Mouse (Mus musculus): ENCODE data around the gene Glis3. TPM values are rescaled to one million over a fixed set of nuclear protein-coding genes. Genes with fewer than 3 reads are reported as not detected.
A peak's percentile ranks its signal among the peaks of the same experiment; 100 is the strongest.

The Glis3 gene
- total RNA-seq, 2 experiments from 2014 or later, result 2.1 to 2.3 TPM

DNA sequence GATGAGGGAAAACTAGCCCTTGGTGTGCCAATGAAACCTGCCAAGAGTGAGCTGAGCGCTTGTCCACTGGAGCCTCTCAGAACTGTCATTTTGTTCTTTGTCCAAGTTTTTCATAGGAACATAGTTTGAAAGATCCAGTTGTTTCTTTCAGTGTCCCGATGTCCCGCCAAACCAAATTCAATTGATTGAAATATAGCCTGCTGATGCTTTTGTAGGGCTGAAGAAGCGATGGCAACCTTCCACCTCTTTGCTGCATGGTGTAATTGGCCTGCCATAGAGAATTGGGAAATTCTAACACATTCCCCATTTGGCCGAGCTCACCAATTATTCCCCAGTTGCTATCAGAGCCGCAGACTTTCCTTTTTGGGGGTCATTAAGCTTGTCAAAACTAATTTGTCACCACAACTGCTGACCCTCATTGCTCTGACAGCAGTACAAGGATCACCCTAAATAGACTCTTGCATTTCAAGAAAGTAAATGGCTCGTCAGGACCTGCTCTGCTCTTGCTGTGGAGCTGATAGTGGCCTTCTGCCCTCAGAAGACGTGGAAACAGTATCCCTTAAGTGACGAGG, 299.1 kb downstream of the Glis3 start:
- no peak for DNase-seq

- DNase-seq, result no peak
Measured at GRCm38 (mm10) chr19:28377788-28378295, 302.0 kb downstream of the Glis3 start.

DNA sequence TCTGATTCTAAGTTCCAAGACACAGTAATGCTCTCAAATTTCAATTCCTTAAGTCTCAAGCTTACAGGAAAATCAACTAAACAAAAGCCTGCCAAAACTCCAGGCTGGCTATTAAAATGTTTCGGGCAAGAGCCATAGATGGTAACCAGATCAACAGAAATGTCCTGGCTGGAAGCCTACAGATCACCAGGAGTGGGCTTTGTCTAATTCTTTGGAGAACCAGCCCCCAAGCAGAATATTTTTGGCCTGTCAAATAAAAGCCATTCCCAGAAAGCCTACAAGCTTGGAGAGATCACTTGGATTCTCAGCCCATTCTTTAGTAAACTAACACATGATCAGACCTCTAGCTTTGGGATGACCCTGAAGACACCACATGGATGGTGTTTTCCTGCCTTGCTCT, 303.5 kb downstream of the Glis3 start:
- DNase-seq, result no peak

DNA sequence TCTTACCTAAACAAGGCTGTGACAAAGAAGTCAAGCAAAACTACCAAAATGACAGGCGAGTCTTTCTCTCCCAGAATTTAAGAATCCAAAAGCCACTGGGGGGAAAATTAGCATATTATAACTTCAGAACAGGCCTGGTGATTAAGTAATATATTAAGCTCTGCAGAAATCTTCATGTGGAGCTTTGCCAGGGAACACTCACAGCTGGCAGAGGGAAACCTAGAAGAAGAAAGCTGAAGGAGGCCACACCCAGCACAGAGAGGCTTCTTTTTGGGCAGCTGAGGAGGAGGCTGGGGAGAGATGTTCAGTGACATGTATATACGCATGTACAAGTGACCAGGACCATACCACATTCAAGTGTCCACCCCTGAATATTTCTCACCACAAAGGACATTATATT, 304.1 kb downstream of the Glis3 start:
- DNase-seq, result no peak

GRCm38 (mm10) chr19:28374524-28374923, 305.4 kb downstream of the Glis3 start:
- no peak for DNase-seq

- no peak for DNase-seq
Measured at GRCm38 (mm10) chr19:28368215-28368614, 311.7 kb downstream of the Glis3 start.

DNA sequence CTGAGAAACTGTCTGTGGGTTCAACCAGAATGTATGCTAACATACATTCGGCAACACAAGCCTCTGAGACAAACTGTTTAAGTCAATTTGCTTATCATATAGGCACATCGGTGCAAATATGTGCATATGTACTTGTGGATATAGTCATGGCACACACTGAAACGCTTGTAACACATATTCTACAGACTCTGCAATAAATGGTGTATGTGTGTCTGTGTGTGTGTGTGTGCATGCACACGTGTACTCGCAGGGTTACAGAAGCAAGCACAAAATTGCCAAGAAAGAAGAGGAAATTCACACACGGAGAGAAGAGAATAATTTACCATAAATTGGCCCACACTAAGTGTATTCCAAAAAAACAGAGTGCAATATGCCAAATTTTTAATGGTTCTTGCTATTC, 312.6 kb downstream of the Glis3 start:
- no peak for DNase-seq

DNA sequence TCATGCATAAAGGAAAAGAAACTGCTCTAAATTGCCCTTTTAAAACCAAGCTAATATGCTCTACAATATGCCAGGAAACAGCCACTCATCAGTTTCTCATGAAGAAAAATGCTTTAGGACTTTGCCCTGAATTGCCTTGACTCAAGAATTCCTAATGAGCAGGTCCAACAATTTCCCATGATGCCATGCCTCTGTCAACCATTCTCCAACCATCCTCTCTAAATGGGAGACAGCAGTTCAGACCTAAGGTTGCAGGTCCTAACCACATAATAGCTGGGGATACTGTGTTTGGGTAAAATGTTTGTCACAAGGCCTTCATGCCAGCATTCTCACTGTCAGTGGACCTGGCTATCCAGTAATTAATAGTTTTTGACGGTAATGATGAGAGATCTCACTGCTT, 313.1 kb downstream of the Glis3 start:
- no peak for DNase-seq

DNA sequence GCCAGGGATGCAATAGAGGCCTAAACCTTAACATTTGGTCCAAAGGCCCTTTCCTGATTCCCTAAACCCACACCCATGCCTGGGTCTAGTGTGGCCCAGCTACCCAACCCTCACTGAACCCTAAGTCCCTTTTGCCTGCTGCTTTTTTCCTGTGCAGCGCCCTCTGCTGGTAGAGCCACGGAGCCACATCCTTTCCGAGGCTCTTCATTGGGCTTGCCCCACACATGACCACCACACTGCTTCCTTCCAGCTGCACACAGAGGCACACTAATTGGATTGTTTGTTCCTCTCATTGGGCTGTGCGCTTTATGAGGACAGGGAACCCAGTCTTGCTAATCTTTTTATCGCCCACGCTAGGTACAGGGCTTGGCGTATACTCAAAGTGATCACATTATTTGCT, 314.0 kb downstream of the Glis3 start:
- peak; percentile 46 for DNase-seq

DNA sequence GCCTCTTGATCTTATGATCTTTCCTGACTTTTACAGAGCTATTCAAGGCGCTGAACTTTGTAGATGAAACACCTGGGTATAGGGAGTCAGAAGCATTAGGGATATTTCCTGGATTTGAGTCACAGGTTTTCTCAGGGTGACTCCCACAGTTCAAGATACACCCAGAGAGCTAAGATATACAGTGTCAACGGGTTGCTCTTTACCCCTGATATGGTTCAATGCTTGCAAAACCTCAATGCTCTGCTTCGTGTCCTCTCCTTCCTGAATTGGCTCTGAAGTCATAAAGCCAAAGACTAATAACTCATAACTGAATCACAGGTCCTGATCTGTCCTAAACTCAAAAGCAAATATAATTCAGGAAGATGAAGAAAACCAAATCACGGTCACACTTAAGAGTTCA, 319.0 kb downstream of the Glis3 start:
- no peak for DNase-seq

DNA sequence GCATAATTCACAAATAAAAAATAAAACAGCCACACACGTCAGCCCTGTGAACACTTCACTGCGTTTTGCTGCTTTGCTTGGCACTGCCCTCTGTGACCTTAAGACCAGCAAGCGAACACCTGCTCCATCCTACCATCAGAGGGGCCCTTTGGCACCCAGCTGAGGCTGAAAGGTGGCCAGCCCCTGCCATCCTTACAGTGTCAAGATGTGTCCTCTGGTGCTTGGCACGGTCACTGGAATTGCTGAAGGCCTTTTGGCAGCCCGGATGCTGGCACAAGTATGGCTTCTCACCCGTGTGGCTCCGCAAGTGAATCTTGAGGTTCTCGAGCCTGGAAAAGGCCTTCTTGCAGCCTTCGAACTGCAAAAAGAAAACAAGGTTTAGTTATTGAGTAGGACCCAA, 322.3 kb downstream of the Glis3 start:
- no peak for DNase-seq

DNA sequence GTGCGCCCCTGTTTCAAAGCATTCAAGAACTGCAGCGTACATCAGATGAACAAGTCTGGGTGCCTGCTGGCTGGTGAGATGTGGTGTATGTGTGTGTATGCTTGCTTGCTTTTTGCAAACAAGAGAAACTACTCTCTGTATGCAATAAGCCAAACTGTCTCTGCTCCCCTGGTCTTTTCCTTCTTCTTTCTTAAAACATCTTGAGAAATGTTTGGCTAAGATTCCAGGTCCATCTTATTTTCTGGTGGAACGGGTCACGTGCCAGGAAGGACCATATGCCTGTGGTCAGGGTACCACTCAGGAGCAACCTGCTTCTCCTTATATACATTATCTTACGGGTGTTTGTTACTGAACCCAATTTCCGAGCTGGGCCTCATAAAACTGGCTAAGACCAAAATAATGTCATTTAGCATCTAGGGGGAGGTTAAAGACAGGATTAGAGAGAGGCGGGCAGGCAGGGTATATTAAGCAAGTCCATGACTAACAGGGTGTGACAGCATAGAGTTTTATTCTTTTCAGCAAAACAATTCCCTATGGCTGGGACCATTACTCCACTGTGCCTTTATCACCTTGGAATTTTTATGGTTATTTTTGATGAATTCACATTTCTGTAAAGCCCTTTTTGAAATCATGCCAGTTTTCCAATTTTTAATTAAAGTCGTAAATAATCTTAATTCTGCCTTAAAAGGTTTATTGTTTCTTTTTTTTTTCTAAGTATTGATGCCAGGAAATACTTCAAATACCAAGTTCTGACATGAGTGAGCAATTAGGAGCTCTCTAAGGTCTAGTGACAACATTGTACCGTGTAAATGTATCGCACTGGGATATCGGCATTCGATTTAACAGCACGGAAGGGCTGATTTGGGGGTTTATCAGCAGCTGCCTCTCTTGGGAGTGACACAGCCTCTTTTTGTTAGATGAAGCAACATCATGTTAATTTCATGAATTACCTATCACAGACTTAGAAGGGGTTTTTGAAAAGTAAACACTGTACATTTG, 328.5 kb downstream of the Glis3 start:
- DNase-seq, result no peak

DNA sequence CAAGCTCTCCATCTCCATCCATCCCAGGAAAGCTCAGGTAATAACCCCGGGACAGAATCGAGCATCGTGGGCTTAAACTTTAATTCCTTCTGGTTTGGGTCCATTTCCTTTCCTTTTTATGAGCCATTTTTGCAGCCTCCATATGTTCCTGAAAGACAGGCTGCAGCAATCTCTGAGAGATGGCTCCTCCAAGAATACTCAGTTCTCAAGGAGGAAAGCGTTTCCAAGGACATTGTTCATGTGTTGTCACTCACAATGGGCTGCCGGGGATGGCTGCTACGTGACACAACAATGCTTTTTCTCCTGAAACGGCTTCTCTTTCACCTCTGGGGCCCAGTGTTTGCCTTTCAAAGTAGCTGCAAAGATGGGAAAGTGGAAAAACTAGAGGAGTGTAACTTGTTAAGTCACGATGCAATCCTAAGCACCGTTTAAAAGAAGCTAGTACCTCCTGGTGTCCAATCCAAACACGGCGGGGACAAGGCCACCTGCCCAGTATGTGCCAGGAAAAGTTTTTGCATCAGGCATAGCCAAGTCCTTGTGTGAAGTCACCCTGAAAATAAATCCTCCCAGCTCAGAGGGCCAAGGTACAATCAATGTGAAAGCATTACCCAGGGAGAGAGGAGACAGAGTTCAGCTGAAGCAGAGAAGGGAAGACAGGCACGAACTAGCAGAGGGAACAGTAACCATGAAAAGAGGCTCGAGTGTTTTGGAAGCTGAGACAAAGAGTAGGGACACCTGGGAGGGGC, 332.6 kb downstream of the Glis3 start:
- DNase-seq, result no peak

DNA sequence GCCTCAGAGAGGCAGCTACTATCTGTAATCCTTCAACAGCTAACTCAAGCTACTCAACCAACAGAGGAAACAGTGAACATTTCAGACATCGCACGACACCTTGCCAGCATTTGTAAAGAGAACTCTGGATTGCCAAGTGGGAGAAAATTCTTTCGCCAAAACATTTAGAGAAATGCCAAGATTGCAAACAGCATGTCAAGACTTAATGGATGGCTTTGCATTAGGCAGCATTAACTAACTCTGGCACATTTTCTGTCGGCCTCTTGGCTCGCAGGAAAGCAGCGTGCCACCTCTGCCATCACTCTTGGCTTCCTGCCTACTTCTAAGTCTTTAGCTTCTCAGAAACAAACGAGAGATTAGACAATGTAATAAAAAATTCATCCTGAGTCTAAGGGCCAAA, 336.2 kb downstream of the Glis3 start:
- DNase-seq, result no peak

GRCm38 (mm10) chr19:28337574-28337973, 342.3 kb downstream of the Glis3 start:
- DNase-seq, result no peak

DNA sequence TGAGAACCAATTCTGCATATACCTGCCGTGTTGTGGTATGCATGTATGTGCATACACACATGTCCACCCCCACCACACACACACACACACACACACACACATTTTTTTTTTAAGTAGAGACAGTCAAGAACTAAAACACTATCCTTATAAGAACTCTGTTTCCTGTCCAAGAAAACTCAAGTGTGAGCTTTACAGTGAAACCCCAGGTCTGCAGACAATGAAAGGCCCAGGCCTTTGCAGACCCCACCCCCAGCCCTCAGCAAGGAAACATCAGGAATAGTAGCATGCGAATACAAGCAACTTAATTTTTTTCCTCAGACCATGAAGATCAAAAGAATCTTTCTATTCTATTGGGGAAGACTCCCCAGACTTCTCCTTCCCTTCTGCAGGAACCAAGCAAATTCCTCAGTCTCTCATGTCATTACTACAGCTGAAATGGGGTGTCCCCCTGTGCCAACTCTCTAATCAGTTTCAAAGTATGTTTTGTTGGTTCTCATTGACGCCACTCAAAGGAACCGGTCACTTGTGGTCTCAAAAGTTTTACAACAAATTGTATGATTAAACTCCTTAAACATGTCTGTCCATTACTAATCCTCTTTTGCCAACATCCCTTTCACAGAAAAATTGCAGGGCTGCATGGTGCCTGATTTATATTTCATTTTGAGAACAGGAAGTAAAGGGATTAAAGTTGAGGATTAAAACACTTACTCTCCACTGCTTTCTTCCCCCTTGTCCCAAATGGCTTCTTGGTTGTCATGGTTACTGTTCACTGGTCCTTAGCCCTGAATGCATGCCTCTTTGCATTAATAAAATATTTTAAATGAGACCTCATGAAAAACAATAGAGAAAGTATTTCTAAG, 343.0 kb downstream of the Glis3 start:
- no peak for DNase-seq

DNA sequence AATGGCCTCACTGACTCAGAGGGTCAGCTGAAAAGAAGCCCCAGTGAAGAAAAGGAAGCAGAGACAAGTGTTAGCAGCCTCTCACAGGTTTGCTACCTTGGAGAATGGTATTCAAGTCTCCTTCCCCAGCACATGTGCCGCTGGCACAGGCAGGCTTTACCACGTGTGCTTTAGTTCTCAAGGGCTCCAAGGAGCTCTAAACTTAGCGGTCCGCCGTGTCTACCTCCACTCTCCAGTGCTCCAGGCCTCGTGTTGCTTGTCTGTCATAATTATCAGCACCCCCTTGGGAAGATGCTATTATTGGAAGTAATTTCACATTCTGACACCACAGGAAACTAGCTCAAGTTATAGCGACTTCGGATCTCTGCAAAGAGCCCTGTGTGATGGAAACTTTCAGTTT, 344.0 kb downstream of the Glis3 start:
- no peak for DNase-seq

DNA sequence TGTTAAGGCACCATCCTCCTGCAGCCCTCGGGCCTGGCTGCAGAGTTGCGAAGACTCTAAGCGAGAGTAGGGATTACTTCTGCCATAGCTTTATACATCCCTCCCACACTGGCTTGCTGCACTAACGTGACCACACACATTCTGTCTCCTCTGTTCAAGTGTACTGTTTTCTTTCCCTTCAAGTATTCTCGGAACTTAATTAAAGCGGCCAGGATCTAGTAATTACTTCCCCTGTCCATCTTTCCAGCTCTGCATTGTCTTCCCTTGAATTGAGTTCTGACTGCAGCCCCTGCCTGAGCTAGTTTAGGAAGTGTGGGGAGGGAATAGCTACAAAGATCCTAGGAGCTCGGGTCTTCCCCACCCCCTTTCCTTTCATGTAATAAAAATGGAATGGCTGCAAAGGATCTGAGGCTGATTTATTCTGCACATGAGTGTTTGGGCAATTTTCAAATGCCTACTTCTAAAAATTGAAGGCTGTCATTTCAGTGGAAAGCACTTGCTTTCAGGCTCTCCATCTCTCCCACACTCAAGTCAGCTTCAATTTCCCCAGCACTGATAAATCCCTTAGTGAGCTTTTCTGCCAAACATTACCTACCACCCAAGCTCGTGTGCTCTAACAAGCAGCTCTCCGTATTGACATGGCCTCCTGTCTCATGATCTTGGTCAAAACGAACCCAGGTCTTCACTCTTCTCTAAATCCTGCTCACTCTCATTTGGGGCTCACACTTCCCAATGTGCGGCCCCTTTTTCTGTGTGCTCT, 346.7 kb downstream of the Glis3 start:
- DNase-seq, result no peak

DNA sequence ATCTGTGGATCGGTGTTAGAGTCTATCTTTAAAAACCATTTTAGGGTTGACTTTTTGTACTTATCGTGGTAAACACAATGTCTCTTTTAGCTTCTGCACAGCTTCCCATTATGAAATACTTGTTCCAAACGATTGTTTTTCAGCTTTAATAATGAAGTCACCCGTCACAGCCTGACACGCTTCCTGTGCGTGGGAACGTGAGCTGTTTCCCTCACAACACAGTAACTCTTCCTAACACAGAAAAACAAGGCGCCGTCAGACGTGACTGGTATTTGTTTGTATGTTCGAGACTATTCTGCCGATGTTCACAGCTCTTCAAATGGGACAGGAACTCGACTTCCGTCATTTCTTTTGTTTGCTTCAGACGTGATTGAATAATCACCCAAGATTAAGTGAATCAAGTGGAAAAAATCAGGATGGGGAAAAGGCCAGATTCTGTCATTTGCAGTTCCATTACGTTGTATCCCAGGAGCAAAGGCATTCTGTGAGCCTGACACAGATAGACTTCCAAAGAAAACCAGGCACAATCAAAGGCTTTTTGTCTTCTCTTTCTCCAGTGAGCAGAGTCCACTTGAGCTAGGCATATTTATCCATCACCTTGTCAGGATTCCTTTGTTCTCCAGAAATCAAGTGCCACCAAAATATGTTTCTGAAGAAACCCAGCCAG, 351.3 kb downstream of the Glis3 start:
- no peak for DNase-seq

DNA sequence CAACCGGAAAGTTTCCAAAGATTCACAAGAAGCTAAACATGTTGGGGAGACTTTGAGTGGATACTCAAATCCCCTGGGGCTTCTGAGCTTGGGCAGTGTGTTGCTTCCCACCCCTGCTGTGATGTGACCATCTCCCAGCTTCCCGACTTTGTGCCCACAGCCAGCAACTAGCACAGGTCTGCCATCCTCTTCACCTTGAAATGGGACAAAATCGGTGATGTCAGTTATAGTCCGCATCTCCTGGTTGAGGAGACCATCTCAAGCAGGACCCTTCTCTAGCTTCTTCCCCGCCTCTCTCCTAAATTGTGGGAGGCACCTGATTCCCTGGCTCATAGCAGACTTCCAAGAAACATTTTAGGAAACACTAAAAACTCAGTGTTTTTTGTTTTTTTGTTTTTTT, 352.3 kb downstream of the Glis3 start:
- DNase-seq, result no peak

- no peak for DNase-seq
Measured at GRCm38 (mm10) chr19:28306036-28306435, 373.8 kb downstream of the Glis3 start.
